In the genomic region with DNA sequence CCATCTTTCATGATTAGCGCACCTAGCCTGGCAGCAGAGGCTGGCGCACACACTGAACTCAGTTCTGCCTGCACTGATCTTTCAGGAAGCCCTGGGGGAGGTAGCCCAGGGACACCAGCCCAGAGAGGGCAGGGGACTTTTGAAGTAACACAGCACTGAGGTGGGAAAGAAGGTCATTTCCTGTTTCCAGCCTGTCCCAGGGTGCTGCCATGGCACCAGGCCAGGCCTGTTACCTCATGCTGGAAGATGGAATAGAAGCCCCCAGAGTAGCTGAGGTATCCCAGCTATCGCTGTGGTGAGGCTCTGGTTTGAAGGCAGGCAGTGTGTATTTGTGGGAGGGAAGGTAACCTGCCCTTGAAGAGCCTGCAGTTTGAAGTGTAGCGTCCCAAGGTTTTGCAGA, we compare ENCODE assay signal across 1 mouse cellular context.
TF ChIP-seq lines count a peak whose summit lies in the region.

No protein-coding gene starts in this region.

TF ChIP-seq in ES-E14, 5 proteins besides CTCF, POLR2A, EP300 and RAD21:
- TF ChIP-seq ZNF384 (IDR thresholded peaks at IDR 0.05; ENCODE audit: low read depth, low read length), result no peak
- no peak for TF ChIP-seq HCFC1 (IDR thresholded peaks at IDR 0.05; ENCODE audit: borderline replicate concordance, insufficient read depth, low read length)
- no peak for TF ChIP-seq CHD2 (IDR thresholded peaks at IDR 0.05; ENCODE audit: low read depth, low read length)
- no peak for TF ChIP-seq ZC3H11A (IDR thresholded peaks at IDR 0.05; ENCODE audit: borderline replicate concordance, low read depth, low read length)
- TF ChIP-seq MAFK (IDR thresholded peaks at IDR 0.05; ENCODE audit: insufficient read depth, low read depth, low read length), result no peak
